Mouse (Mus musculus): ENCODE results near the gene Arrdc2. TPM values are rescaled to one million over a fixed set of nuclear protein-coding genes. Genes with fewer than 3 reads are reported as not detected.
A peak's percentile ranks its signal among the peaks of the same experiment; 100 is the strongest.
"Not testable (repeated sequence)": the region's sequence is repeated elsewhere in the genome, so short reads cannot be mapped to it uniquely, and the experiment has no call there.

Arrdc2 gene
- polyA plus RNA-seq, 1 experiment from 2014 or later, result 6.7 TPM

DNA sequence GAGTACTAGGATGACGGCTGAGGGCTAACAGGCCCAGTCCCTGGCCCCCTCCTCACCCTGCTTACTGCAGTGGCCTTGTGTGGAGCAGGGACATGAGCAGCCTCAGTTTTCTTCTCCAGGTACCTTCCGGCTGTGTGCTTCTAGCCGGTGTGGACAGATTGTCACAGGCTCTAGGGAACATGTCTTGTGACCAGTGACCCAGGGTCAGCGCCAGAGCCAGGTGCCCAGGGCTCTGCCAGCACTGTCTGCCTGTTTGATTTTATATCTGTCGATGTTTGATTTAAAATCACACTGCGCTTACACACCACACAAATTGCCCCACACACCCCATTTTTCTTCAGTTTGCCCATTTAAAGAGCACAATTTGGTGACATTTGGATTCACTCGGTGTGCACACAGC is 15.7 kb downstream of the Arrdc2 start:
- Histone ChIP-seq H3K4me1 (ENCODE audit: control insufficient read depth, insufficient read depth, low read length) (no peaks in the 10 kb centered on the region), H3K9me3 (replicated peaks; ENCODE audit: control insufficient read depth, low read length, poor library complexity, severe bottlenecking) (no peaks in the 10 kb centered on the region; the same call in 1 of the 2 replicates), H3K36me3 (ENCODE audit: control insufficient read depth, insufficient read depth, low read length) (no peaks in the 10 kb centered on the region), H3K9ac (ENCODE audit: low read depth, low read length) (no peak overlapping the region), H3K27ac (ENCODE audit: low read length) (no peak overlapping the region), H3K4me2 (ENCODE audit: low read length) (no peak overlapping the region), H3K4me3 (ENCODE audit: low read depth, low read length) (no peak overlapping the region), H3K27me3 (ENCODE audit: control insufficient read depth, insufficient read depth, low read depth, low read length) (peaks cover 19% of the 10 kb centered on the region)
- ATAC-seq, result no peak
- 87% methylated on average over 7 of the region's 7 CpGs for WGBS

DNA sequence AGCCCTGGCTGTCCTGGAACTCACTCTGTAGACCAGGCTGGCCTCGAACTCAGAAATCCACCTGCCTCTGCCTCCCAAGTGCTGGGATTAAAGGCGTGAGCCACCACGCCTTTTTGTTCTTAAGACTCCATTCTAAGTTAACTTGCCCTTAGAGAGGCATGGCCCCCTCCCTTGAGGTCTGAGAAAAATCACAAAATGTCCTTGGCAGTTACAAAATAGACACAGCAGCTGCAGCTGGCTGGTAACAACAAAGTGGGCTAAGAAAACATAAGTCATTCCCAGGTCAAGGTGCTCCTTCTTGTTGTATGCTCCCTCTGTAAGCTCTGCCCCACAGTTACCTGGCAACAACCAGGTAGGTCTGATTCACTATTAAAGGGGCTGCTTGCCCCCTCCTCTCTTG is 16.9 kb downstream of the Arrdc2 start:
- H3K9me3 ChIP-seq (replicated peaks; ENCODE audit: control insufficient read depth, low read length, poor library complexity, severe bottlenecking); H3K4me1 ChIP-seq (ENCODE audit: control insufficient read depth, insufficient read depth, low read length); H3K27ac ChIP-seq (ENCODE audit: low read length); H3K4me2 ChIP-seq (ENCODE audit: low read length); H3K4me3 ChIP-seq (ENCODE audit: low read depth, low read length); H3K36me3 ChIP-seq (ENCODE audit: control insufficient read depth, insufficient read depth, low read length); ATAC-seq; H3K9ac ChIP-seq (ENCODE audit: low read depth, low read length): not testable (repeated sequence)
- WGBS, result 86% methylated on average over 3 of the region's 3 CpGs
- H3K27me3 ChIP-seq (ENCODE audit: control insufficient read depth, insufficient read depth, low read depth, low read length), result peaks cover 19% of the 10 kb centered on the region

DNA sequence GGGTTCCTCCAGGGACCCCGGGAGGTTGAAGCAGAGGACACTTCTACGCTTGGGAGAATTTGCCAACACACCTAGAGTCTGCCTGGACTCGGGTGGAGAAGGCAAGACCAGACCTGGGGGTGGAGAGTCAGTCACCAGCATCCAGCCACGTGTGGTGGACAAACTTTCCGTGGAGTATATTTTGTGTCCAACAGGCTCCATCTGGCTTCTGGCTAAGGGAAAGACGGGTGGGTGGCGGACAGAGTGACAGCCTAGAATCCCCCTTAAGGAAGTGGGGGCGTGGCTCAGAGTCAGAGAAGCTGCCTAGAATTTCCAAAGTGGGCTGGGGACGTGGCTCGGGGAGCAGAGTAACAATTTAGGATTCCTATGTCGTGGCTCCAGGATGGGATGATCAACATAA is 17.5 kb downstream of the Arrdc2 start:
- no peak for ATAC-seq
- WGBS, result 50% methylated on average over 11 of the region's 11 CpGs
- H3K4me3 ChIP-seq (ENCODE audit: low read depth, low read length), result no peak overlapping the region
- no peaks in the 10 kb centered on the region; the same call in 1 of the 2 replicates for H3K9me3 ChIP-seq (replicated peaks; ENCODE audit: control insufficient read depth, low read length, poor library complexity, severe bottlenecking)
- no peak overlapping the region for H3K9ac ChIP-seq (ENCODE audit: low read depth, low read length)
- H3K36me3 ChIP-seq (ENCODE audit: control insufficient read depth, insufficient read depth, low read length), result no peaks in the 10 kb centered on the region
- H3K27ac ChIP-seq (ENCODE audit: low read length), result no peak overlapping the region
- no peaks in the 10 kb centered on the region for H3K4me1 ChIP-seq (ENCODE audit: control insufficient read depth, insufficient read depth, low read length)
- H3K4me2 ChIP-seq (ENCODE audit: low read length), result no peak overlapping the region
- H3K27me3 ChIP-seq (ENCODE audit: control insufficient read depth, insufficient read depth, low read depth, low read length), result peaks cover 22% of the 10 kb centered on the region

DNA sequence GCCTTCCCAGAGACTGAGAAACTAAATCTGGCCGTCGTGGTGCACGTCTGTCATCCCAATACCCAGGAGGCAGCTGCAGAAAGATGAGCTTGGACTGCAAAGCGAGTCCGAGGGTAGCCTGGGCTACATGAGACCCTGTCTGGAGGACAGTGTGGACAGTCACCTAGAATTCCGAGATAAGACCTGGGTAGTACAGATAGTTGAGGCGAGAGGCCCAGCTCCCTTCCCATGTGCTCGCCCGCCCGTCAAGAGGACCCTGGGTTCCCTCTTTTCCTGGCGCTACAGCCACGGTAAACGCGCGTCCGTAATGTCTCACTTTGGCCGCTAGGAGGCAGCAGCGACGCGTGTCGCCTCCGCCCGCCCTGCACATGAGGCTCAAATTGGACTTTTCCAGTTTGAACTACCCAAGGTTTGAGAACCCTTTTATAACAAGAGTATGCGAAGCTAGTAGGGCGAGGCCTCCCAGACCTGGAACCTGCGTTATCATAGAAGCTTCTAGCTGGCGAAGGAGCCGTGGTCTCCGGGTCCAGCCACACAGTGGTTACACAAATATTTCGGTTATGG is 18.0 kb downstream of the Arrdc2 start:
- Histone ChIP-seq H3K36me3 (ENCODE audit: control insufficient read depth, insufficient read depth, low read length) (no peaks in the 10 kb centered on the region), H3K4me1 (ENCODE audit: control insufficient read depth, insufficient read depth, low read length) (no peaks in the 10 kb centered on the region), H3K27me3 (ENCODE audit: control insufficient read depth, insufficient read depth, low read depth, low read length) (peaks cover 22% of the 10 kb centered on the region), H3K4me2 (ENCODE audit: low read length) (no peak overlapping the region), H3K9me3 (replicated peaks; ENCODE audit: control insufficient read depth, low read length, poor library complexity, severe bottlenecking) (no peaks in the 10 kb centered on the region; the same call in 1 of the 2 replicates), H3K9ac (ENCODE audit: low read depth, low read length) (no peak overlapping the region), H3K27ac (ENCODE audit: low read length) (no peak overlapping the region), H3K4me3 (ENCODE audit: low read depth, low read length) (no peak overlapping the region)
- ATAC-seq, result no peak
- WGBS, result 17% methylated on average over 30 of the region's 30 CpGs

DNA sequence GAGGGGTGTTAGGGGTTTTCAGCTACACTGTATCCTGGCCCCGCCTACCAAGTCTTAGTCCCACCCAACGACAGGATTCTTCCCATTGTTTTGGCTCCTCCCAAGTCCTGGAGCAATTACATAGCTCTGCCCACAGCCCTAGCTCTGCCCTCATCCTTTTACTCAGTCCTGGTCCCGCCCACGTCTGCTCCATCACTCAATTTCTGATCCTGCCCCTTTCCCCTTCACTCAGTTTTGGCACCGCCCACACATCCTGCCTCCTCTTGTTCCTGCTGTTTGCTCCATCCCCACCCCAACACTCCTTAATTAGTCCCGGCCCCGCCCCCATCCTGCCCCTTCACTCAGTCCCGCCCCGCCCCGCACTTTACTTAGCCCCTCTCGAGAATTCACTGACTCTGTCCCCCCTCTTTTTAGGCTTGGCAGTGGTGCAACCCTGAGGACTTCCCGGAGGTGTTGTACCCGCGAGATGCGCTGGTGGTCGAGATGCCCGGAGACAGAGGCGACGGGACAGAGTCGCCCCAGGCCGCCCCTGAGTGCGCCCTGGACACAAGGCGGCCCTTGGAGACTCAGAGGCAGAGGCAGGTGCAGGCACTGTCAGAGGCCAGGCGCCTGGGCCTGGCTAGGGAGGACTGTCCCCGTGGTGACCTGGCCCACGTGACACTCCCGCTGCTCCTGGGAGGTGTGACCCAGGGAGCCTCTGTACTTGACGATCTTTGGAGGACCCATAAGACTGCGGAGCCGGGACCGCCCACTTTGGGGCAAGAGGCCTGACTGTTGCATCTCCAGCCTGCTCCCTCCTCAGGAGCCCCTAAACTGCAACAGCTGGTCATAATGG is 19.2 kb downstream of the Arrdc2 start:
- WGBS, result 4% methylated on average over 30 of the region's 31 CpGs
- Histone ChIP-seq H3K27me3 (ENCODE audit: control insufficient read depth, insufficient read depth, low read depth, low read length) (peaks cover 27% of the 10 kb centered on the region), H3K4me3 (ENCODE audit: low read depth, low read length) (no peak overlapping the region), H3K27ac (ENCODE audit: low read length) (no peak overlapping the region), H3K9ac (ENCODE audit: low read depth, low read length) (no peak overlapping the region), H3K36me3 (ENCODE audit: control insufficient read depth, insufficient read depth, low read length) (no peaks in the 10 kb centered on the region), H3K4me1 (ENCODE audit: control insufficient read depth, insufficient read depth, low read length) (no peaks in the 10 kb centered on the region), H3K9me3 (replicated peaks; ENCODE audit: control insufficient read depth, low read length, poor library complexity, severe bottlenecking) (no peaks in the 10 kb centered on the region; the same call in 1 of the 2 replicates), H3K4me2 (ENCODE audit: low read length) (no peak overlapping the region)
- ATAC-seq, result no peak; the same call in 1 of the 2 replicates

DNA sequence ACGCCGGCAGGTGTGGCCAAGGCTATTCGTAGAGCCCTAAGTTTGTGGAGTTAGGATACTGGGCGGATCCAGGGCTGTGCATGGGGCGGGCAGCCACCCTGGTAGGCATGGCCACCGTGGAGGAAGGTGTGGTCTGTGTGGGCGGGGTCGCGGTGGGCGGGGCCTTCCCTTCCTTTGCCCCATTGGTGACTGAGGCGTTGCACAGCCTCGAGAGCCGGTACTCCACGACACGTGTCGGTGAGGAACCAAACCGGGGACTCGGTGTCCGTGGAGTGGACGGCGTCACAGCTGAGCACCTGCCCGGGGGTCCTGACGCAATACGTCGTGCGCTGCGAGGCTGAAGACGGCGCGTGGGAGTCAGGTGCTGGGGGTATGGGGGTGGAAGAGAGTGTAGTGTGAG is 22.8 kb downstream of the Arrdc2 start:
- 9% methylated on average over 30 of the region's 30 CpGs for WGBS
- peak overlapping the region; percentile 7 for H3K4me3 ChIP-seq (ENCODE audit: low read depth, low read length)
- H3K4me1 ChIP-seq (ENCODE audit: control insufficient read depth, insufficient read depth, low read length), result no peaks in the 10 kb centered on the region
- no peaks in the 10 kb centered on the region for H3K36me3 ChIP-seq (ENCODE audit: control insufficient read depth, insufficient read depth, low read length)
- H3K4me2 ChIP-seq (ENCODE audit: low read length), result peak overlapping the region; percentile 42
- ATAC-seq, result peak; percentile 36; the same call in 1 of the 2 replicates
- no peak overlapping the region for H3K9ac ChIP-seq (ENCODE audit: low read depth, low read length)
- no peak overlapping the region for H3K27ac ChIP-seq (ENCODE audit: low read length)
- H3K27me3 ChIP-seq (ENCODE audit: control insufficient read depth, insufficient read depth, low read depth, low read length), result peaks cover 27% of the 10 kb centered on the region
- no peaks in the 10 kb centered on the region; the same call in 1 of the 2 replicates for H3K9me3 ChIP-seq (replicated peaks; ENCODE audit: control insufficient read depth, low read length, poor library complexity, severe bottlenecking)

DNA sequence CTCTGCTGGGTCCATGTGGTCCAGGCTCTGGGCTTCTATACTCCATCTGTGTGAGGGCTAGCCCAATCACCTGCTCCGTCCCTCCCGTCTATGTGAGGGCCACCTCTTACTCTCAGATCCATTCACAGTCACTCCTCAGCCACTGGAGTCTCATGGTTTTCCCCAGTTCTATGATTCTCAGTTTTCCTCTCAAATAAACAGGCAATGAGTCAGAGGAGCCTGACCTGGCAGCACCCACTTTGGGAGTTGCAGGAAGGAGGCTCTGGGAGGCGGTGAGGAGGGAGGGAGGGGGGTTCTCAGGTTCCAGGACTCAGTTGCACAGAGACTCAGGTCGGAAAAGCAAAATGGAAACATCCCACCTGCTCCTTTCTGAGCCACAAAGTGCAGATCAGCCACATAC is 26.6 kb downstream of the Arrdc2 start:
- no peak for ATAC-seq
- Histone ChIP-seq H3K27ac (ENCODE audit: low read length) (no peak overlapping the region), H3K4me2 (ENCODE audit: low read length) (no peak overlapping the region), H3K4me1 (ENCODE audit: control insufficient read depth, insufficient read depth, low read length) (no peaks in the 10 kb centered on the region), H3K9me3 (replicated peaks; ENCODE audit: control insufficient read depth, low read length, poor library complexity, severe bottlenecking) (no peaks in the 10 kb centered on the region), H3K36me3 (ENCODE audit: control insufficient read depth, insufficient read depth, low read length) (no peaks in the 10 kb centered on the region), H3K4me3 (ENCODE audit: low read depth, low read length) (no peak overlapping the region), H3K27me3 (ENCODE audit: control insufficient read depth, insufficient read depth, low read depth, low read length) (peaks cover 8% of the 10 kb centered on the region), H3K9ac (ENCODE audit: low read depth, low read length) (no peak overlapping the region)
- 66% methylated on average over 4 of the region's 4 CpGs for WGBS

DNA sequence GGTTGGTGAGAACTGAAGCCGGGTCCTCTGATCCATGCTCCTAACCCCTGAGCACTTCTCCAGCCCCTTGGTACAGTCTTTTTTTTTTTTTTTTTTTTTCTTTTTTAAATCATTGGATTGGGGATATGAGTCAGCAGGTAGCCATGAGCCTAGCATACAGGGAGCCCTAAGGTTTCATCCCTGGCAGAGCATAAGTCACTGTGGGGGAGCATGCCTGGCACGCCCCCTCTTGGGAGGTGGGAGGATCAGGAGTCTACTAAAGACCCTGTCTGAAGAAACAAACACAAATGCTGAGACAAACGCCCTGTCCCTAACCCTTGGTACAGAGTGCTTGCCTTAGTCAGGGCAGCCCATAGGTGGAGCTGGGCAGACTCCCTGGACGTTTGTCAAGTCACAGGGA is 27.5 kb downstream of the Arrdc2 start:
- no peak overlapping the region for H3K4me3 ChIP-seq (ENCODE audit: low read depth, low read length)
- 40% methylated on average over 4 of the region's 4 CpGs for WGBS
- H3K27ac ChIP-seq (ENCODE audit: low read length), result no peak overlapping the region
- no peak overlapping the region for H3K4me2 ChIP-seq (ENCODE audit: low read length)
- peaks cover 6% of the 10 kb centered on the region for H3K27me3 ChIP-seq (ENCODE audit: control insufficient read depth, insufficient read depth, low read depth, low read length)
- no peaks in the 10 kb centered on the region for H3K9me3 ChIP-seq (replicated peaks; ENCODE audit: control insufficient read depth, low read length, poor library complexity, severe bottlenecking)
- H3K36me3 ChIP-seq (ENCODE audit: control insufficient read depth, insufficient read depth, low read length), result no peaks in the 10 kb centered on the region
- H3K4me1 ChIP-seq (ENCODE audit: control insufficient read depth, insufficient read depth, low read length), result no peaks in the 10 kb centered on the region
- no peak for ATAC-seq
- H3K9ac ChIP-seq (ENCODE audit: low read depth, low read length), result no peak overlapping the region

DNA sequence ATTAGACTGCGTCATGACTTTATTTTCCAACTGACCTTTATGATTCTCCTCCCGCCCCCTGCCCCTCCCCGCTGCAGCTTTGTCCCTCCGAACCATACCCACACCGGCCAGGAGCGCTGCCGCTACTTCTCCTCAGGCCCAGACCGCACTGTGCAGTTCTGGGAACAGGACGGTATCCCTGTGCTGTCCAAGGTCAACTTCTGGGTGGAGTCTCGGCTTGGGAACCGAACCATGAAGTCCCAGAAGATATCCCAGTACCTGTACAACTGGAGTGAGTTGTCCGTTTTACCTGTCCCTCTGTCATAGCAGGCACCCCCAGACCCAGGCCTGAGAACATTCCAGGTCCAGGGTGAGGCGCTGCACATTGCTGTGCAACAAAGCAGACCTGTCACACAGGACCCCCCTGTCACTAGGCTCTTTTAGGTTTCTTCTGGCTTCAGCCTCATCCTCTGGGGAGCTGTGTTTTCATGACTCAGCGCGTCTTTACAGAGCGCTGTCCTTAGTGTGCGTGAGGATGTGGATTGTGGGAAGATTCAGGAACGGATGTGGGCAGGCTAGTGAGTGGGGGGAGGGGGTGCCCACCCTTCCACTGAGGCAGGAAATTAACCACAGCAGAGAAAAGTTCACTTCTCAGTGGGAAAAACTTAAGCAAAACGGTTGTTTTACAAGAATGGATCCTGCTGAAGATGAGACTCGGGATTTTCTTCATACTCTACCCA is 28.4 kb downstream of the Arrdc2 start:
- H3K4me1 ChIP-seq (ENCODE audit: control insufficient read depth, insufficient read depth, low read length), result no peaks in the 10 kb centered on the region
- H3K4me2 ChIP-seq (ENCODE audit: low read length), result no peak overlapping the region
- 77% methylated on average over 20 of the region's 20 CpGs for WGBS
- H3K27ac ChIP-seq (ENCODE audit: low read length), result no peak overlapping the region
- H3K4me3 ChIP-seq (ENCODE audit: low read depth, low read length), result no peak overlapping the region
- H3K27me3 ChIP-seq (ENCODE audit: control insufficient read depth, insufficient read depth, low read depth, low read length), result peaks cover 8% of the 10 kb centered on the region
- no peaks in the 10 kb centered on the region for H3K36me3 ChIP-seq (ENCODE audit: control insufficient read depth, insufficient read depth, low read length)
- no peak overlapping the region for H3K9ac ChIP-seq (ENCODE audit: low read depth, low read length)
- H3K9me3 ChIP-seq (replicated peaks; ENCODE audit: control insufficient read depth, low read length, poor library complexity, severe bottlenecking), result no peaks in the 10 kb centered on the region
- no peak for ATAC-seq

Data from midbrain, embryonic 16.5 days (tissue).